Mouse (Mus musculus): ENCODE measurements around the gene Srgap3. TPM values are rescaled to one million over a fixed set of nuclear protein-coding genes. Genes with fewer than 3 reads are reported as not detected.
A peak's percentile ranks its signal among the peaks of the same experiment; 100 is the strongest.

Gene Srgap3
- polyA plus RNA-seq, 1 experiment from 2014 or later, result 6.5 TPM

GRCm38 (mm10) chr6:112948416-112948815, 1.4 kb upstream of the Srgap3 start:
- no peak overlapping the region for H3K27ac ChIP-seq
- H3K36me3 ChIP-seq, result no peaks in the 10 kb centered on the region
- no peak overlapping the region for H3K4me2 ChIP-seq
- peaks cover 52% of the 10 kb centered on the region for H3K4me1 ChIP-seq
- H3K4me3 ChIP-seq, result no peak overlapping the region
- H3K9me3 ChIP-seq, result no peaks in the 10 kb centered on the region
- whole genome bisulfite sequencing, result 70% methylated on average over 2 of the region's 2 CpGs
- no peaks in the 10 kb centered on the region for H3K27me3 ChIP-seq
- no peak overlapping the region for H3K9ac ChIP-seq
- no peak for ATAC-seq (ENCODE audit: insufficient number of reproducible peaks, insufficient read depth, low FRiP score, low TSS enrichment, low read depth)

- Histone ChIP-seq H3K27ac (peak overlapping the region; percentile 77), H3K4me3 (peak overlapping the region; percentile 62), H3K4me1 (peaks cover 52% of the 10 kb centered on the region), H3K36me3 (peaks cover 4% of the 10 kb centered on the region; the same call in 1 of the 2 replicates), H3K9ac (peak overlapping the region; percentile 76), H3K27me3 (no peaks in the 10 kb centered on the region), H3K9me3 (no peaks in the 10 kb centered on the region), H3K4me2 (peak overlapping the region; percentile 79)
- ATAC-seq (ENCODE audit: insufficient number of reproducible peaks, insufficient read depth, low FRiP score, low TSS enrichment, low read depth), result no peak
- 7% methylated on average over 12 of the region's 12 CpGs for WGBS
These were observed 850 bp downstream of the Srgap3 start for GRCm38 (mm10) chr6:112946021-112946811.

- ATAC-seq (ENCODE audit: insufficient number of reproducible peaks, insufficient read depth, low FRiP score, low TSS enrichment, low read depth), result no peak
- peak overlapping the region; percentile 62 for H3K4me3 ChIP-seq
- 17% methylated on average over 14 of the region's 14 CpGs for WGBS
- H3K36me3 ChIP-seq, result peaks cover 4% of the 10 kb centered on the region; the same call in 1 of the 2 replicates
- no peaks in the 10 kb centered on the region for H3K9me3 ChIP-seq
- peak overlapping the region; percentile 79 for H3K4me2 ChIP-seq
- peak overlapping the region; percentile 76 for H3K9ac ChIP-seq
- peak overlapping the region; percentile 44; the same call in 1 of the 2 replicates for H3K27ac ChIP-seq
- peaks cover 49% of the 10 kb centered on the region for H3K4me1 ChIP-seq
- no peaks in the 10 kb centered on the region for H3K27me3 ChIP-seq
These were observed 1.8 kb downstream of the Srgap3 start for GRCm38 (mm10) chr6:112945181-112945751.

GRCm38 (mm10) chr6:112943596-112944245, 3.3 kb downstream of the Srgap3 start:
- Histone ChIP-seq H3K27me3 (no peaks in the 10 kb centered on the region), H3K36me3 (peaks cover 4% of the 10 kb centered on the region; the same call in 1 of the 2 replicates), H3K4me3 (no peak overlapping the region), H3K27ac (no peak overlapping the region), H3K9me3 (no peaks in the 10 kb centered on the region), H3K4me1 (peaks cover 41% of the 10 kb centered on the region), H3K9ac (no peak overlapping the region), H3K4me2 (peak overlapping the region; percentile 79)
- no peak for ATAC-seq (ENCODE audit: insufficient number of reproducible peaks, insufficient read depth, low FRiP score, low TSS enrichment, low read depth)
- WGBS, result 88% methylated on average over 9 of the region's 9 CpGs

- Histone ChIP-seq H3K4me1 (peaks cover 8% of the 10 kb centered on the region), H3K27ac (no peak overlapping the region), H3K9me3 (no peaks in the 10 kb centered on the region), H3K36me3 (peaks cover 4% of the 10 kb centered on the region; the same call in 1 of the 2 replicates), H3K27me3 (no peaks in the 10 kb centered on the region), H3K4me2 (no peak overlapping the region), H3K4me3 (no peak overlapping the region), H3K9ac (no peak overlapping the region)
- WGBS, result 81% methylated on average over 9 of the region's 9 CpGs
- ATAC-seq (ENCODE audit: insufficient number of reproducible peaks, insufficient read depth, low FRiP score, low TSS enrichment, low read depth), result no peak
These were observed 7.8 kb downstream of the Srgap3 start for GRCm38 (mm10) chr6:112939281-112939680.

GRCm38 (mm10) chr6:112937791-112938190, 9.3 kb downstream of the Srgap3 start:
- no peaks in the 10 kb centered on the region for H3K27me3 ChIP-seq
- H3K36me3 ChIP-seq, result peaks cover under 1% of the 10 kb centered on the region; the same call in 1 of the 2 replicates
- H3K4me2 ChIP-seq, result no peak overlapping the region
- no peak overlapping the region for H3K27ac ChIP-seq
- no peaks in the 10 kb centered on the region for H3K9me3 ChIP-seq
- H3K4me3 ChIP-seq, result no peak overlapping the region
- H3K4me1 ChIP-seq, result no peaks in the 10 kb centered on the region
- no peak for ATAC-seq (ENCODE audit: insufficient number of reproducible peaks, insufficient read depth, low FRiP score, low TSS enrichment, low read depth)
- no peak overlapping the region for H3K9ac ChIP-seq
- WGBS, result 81% methylated on average over 2 of the region's 2 CpGs

GRCm38 (mm10) chr6:112934501-112934900, 12.6 kb downstream of the Srgap3 start:
- H3K27me3 ChIP-seq, result no peaks in the 10 kb centered on the region
- H3K4me2 ChIP-seq, result no peak overlapping the region
- no peaks in the 10 kb centered on the region for H3K4me1 ChIP-seq
- 91% methylated on average over 1 of the region's 1 CpGs for WGBS
- H3K27ac ChIP-seq, result no peak overlapping the region
- no peak overlapping the region for H3K9ac ChIP-seq
- no peak for ATAC-seq (ENCODE audit: insufficient number of reproducible peaks, insufficient read depth, low FRiP score, low TSS enrichment, low read depth)
- no peak overlapping the region for H3K4me3 ChIP-seq
- no peaks in the 10 kb centered on the region for H3K9me3 ChIP-seq
- H3K36me3 ChIP-seq, result no peaks in the 10 kb centered on the region

GRCm38 (mm10) chr6:112932611-112933010, 14.5 kb downstream of the Srgap3 start:
- H3K9me3 ChIP-seq, result no peaks in the 10 kb centered on the region
- no peak overlapping the region for H3K27ac ChIP-seq
- H3K4me3 ChIP-seq, result no peak overlapping the region
- no peak overlapping the region for H3K4me2 ChIP-seq
- 57% methylated on average over 8 of the region's 8 CpGs for WGBS
- H3K4me1 ChIP-seq, result no peaks in the 10 kb centered on the region
- no peak for ATAC-seq (ENCODE audit: insufficient number of reproducible peaks, insufficient read depth, low FRiP score, low TSS enrichment, low read depth)
- H3K36me3 ChIP-seq, result no peaks in the 10 kb centered on the region
- H3K9ac ChIP-seq, result no peak overlapping the region
- H3K27me3 ChIP-seq, result no peaks in the 10 kb centered on the region

- Histone ChIP-seq H3K9me3 (no peaks in the 10 kb centered on the region), H3K4me1 (peaks cover 8% of the 10 kb centered on the region; the same call in 1 of the 2 replicates), H3K27ac (no peak overlapping the region; the same call in 1 of the 2 replicates), H3K4me3 (no peak overlapping the region), H3K4me2 (peak overlapping the region; percentile 31; the same call in 1 of the 2 replicates), H3K9ac (no peak overlapping the region), H3K36me3 (no peaks in the 10 kb centered on the region), H3K27me3 (no peaks in the 10 kb centered on the region)
- 41% methylated on average over 5 of the region's 5 CpGs for WGBS
- no peak for ATAC-seq (ENCODE audit: insufficient number of reproducible peaks, insufficient read depth, low FRiP score, low TSS enrichment, low read depth)
These were observed 17.0 kb downstream of the Srgap3 start for GRCm38 (mm10) chr6:112930011-112930451.

GRCm38 (mm10) chr6:112929291-112929984, 17.6 kb downstream of the Srgap3 start:
- Histone ChIP-seq H3K27ac (no peak overlapping the region), H3K9me3 (no peaks in the 10 kb centered on the region), H3K4me1 (peaks cover 14% of the 10 kb centered on the region; the same call in 1 of the 2 replicates), H3K4me3 (no peak overlapping the region), H3K27me3 (no peaks in the 10 kb centered on the region), H3K9ac (no peak overlapping the region), H3K36me3 (no peaks in the 10 kb centered on the region), H3K4me2 (no peak overlapping the region)
- WGBS, result 84% methylated on average over 6 of the region's 6 CpGs
- ATAC-seq (ENCODE audit: insufficient number of reproducible peaks, insufficient read depth, low FRiP score, low TSS enrichment, low read depth), result no peak

- H3K27ac ChIP-seq, result no peak overlapping the region
- no peak for ATAC-seq (ENCODE audit: insufficient number of reproducible peaks, insufficient read depth, low FRiP score, low TSS enrichment, low read depth)
- H3K9me3 ChIP-seq, result no peaks in the 10 kb centered on the region
- H3K4me3 ChIP-seq, result no peak overlapping the region
- no peak overlapping the region for H3K9ac ChIP-seq
- H3K27me3 ChIP-seq, result no peaks in the 10 kb centered on the region
- no peaks in the 10 kb centered on the region for H3K36me3 ChIP-seq
- H3K4me1 ChIP-seq, result peaks cover 15% of the 10 kb centered on the region; the same call in 1 of the 2 replicates
- 84% methylated on average over 6 of the region's 6 CpGs for WGBS
- H3K4me2 ChIP-seq, result no peak overlapping the region
These were observed 18.2 kb downstream of the Srgap3 start for GRCm38 (mm10) chr6:112928841-112929240.

All from embryonic facial prominence, embryonic 13.5 days (tissue).